Mouse (Mus musculus) intestine, postnatal 0 days (tissue): ENCODE measurements around the gene Fam161a. TPM values are rescaled to one million over a fixed set of nuclear protein-coding genes. Genes with fewer than 3 reads are reported as not detected.

ENCODE experiments used
- ATAC-seq: fragments of 200-750 bp; cut with Nextera tagmentation; 2 replicates; pipeline ENCODE4 v1.8.0; 2017; ENCODE audit warnings: mild to moderate bottlenecking, moderate TSS enrichment, moderate library complexity
- H3K27ac ChIP-seq: fragments of 300-500 bp; sonication (generic); 2 replicates; pipeline ENCODE4 v1.5.1; 2014; ENCODE audit warnings: mild to moderate bottlenecking, low read depth, low read length, moderate library complexity
- H3K27me3 ChIP-seq: fragments of 300-500 bp; sonication (generic); replicated peaks from 2 replicates; pipeline ENCODE4 v1.6.1; 2014; ENCODE audit warnings: low read length, mixed read lengths; ENCODE audit not compliant: control insufficient read depth, insufficient read depth
- H3K36me3 ChIP-seq: fragments of 300-500 bp; sonication (generic); 2 replicates; pipeline ENCODE4 v1.6.1; 2014; ENCODE audit warnings: mild to moderate bottlenecking, moderate library complexity; ENCODE audit not compliant: control insufficient read depth, insufficient read depth
- H3K4me1 ChIP-seq: fragments of 300-500 bp; sonication (generic); replicated peaks from 2 replicates; pipeline ENCODE4 v1.6.1; 2014; ENCODE audit warnings: antibody characterized with exemption, low read length, mixed read lengths; ENCODE audit not compliant: control insufficient read depth, insufficient read depth
- H3K4me2 ChIP-seq: fragments of 300-500 bp; sonication (generic); replicated peaks from 2 replicates; pipeline ENCODE4 v1.6.1; 2014; ENCODE audit warnings: low read depth, mild to moderate bottlenecking, moderate library complexity
- H3K4me3 ChIP-seq: fragments of 300-500 bp; sonication (generic); 2 replicates; pipeline ENCODE4 v1.5.1; 2014; ENCODE audit warnings: low read depth, low read length
- H3K9ac ChIP-seq: fragments of 300-500 bp; sonication (generic); 2 replicates; pipeline ENCODE4 v1.6.1; 2014; ENCODE audit warnings: mild to moderate bottlenecking, low read depth, low read length
- H3K9me3 ChIP-seq: fragments of 300-500 bp; sonication (generic); 2 replicates; pipeline ENCODE4 v1.6.1; 2016; ENCODE audit warnings: mixed run types; ENCODE audit not compliant: control insufficient read depth
- CTCF ChIP-seq: sonication (generic); IDR thresholded peaks from 2 replicates; pipeline ENCODE4 v1.5.1; 2016; ENCODE audit warnings: low read depth, mild to moderate bottlenecking, control low read depth, antibody characterized with exemption, moderate library complexity
- WGBS: fragments of 180-500 bp; shearing (Covaris S2); extraction: QIAGEN DNeasy Blood & Tissue Kit; methylation state at CpG from one replicate; pipeline ENCODE4 v1.1.7; 2014; 5-methylcytosine and 5-hydroxymethylcytosine counted together
- polyA plus RNA-seq: library from polyadenylated mRNA; unstranded; fragments of >200 nt; fragmentation: Nextera tagmentation; extraction: Ambion mirVana; gene quantifications from 2 replicates; pipeline ENCODE4 v1.2.1, GENCODE M21; 2015

The Fam161a gene
- polyA plus RNA-seq, 1 experiment from 2014 or later, result 1.9 TPM

- Histone ChIP-seq H3K9ac (no peak overlapping the region), H3K4me2 (no peak overlapping the region), H3K27ac (no peak overlapping the region), H3K4me3 (no peak overlapping the region), H3K9me3 (no peaks in the 10 kb centered on the region), H3K27me3 (no peaks in the 10 kb centered on the region), H3K4me1 (peaks cover 5% of the 10 kb centered on the region; the same call in 1 of the 2 replicates), H3K36me3 (peaks cover 18% of the 10 kb centered on the region; the same call in 1 of the 2 replicates)
- ATAC-seq, result no peak
- 68% methylated on average over 1 of the region's 1 CpGs for WGBS
- TF ChIP-seq CTCF, result no peak
Observed at GRCm38 (mm10) chr11:22979221-22979620, 28.1 kb upstream of the Fam161a start.

GRCm38 (mm10) chr11:22981041-22981440 lies 26.3 kb upstream of the Fam161a start:
- 32% methylated on average over 4 of the region's 4 CpGs for WGBS
- H3K9ac ChIP-seq, result peak overlapping the region; percentile 70

GRCm38 (mm10) chr11:22981543-22981950 lies 25.8 kb upstream of the Fam161a start:
- peak overlapping the region; percentile 89 for H3K27ac ChIP-seq
- TF ChIP-seq CTCF, result no peak
- H3K27me3 ChIP-seq, result no peaks in the 10 kb centered on the region
- ATAC-seq, result peak; percentile 59
- peaks cover 17% of the 10 kb centered on the region; the same call in 1 of the 2 replicates for H3K36me3 ChIP-seq
- under 1% methylated on average over 12 of the region's 12 CpGs for WGBS
- H3K4me3 ChIP-seq, result peak overlapping the region; percentile 56
- H3K4me2 ChIP-seq, result peak overlapping the region; percentile 65
- peaks cover 5% of the 10 kb centered on the region; the same call in 1 of the 2 replicates for H3K4me1 ChIP-seq
- H3K9me3 ChIP-seq, result no peaks in the 10 kb centered on the region
- H3K9ac ChIP-seq, result peak overlapping the region; percentile 70

More at GRCm38 (mm10) chr11:22981041-22981440, 26.3 kb upstream of the Fam161a start:
- Histone ChIP-seq H3K27ac (peak overlapping the region; percentile 89), H3K9me3 (no peaks in the 10 kb centered on the region), H3K4me3 (peak overlapping the region; percentile 56), H3K4me1 (peaks cover 5% of the 10 kb centered on the region; the same call in 1 of the 2 replicates), H3K4me2 (peak overlapping the region; percentile 65), H3K36me3 (peaks cover 18% of the 10 kb centered on the region; the same call in 1 of the 2 replicates), H3K27me3 (no peaks in the 10 kb centered on the region)
- ATAC-seq, result no peak
- TF ChIP-seq CTCF, result no peak

- TF ChIP-seq CTCF, result peak; percentile 77
- ATAC-seq, result peak; percentile 90
- Histone ChIP-seq H3K9me3 (no peaks in the 10 kb centered on the region), H3K27ac (peak within 1 kb of the TSS; percentile 89), H3K27me3 (no peaks in the 10 kb centered on the region), H3K4me3 (peak within 1 kb of the TSS; percentile 56), H3K36me3 (peaks cover 13% of the 10 kb centered on the region; the same call in 1 of the 2 replicates), H3K4me2 (peak within 1 kb of the TSS; percentile 65), H3K9ac (peak within 1 kb of the TSS; percentile 70), H3K4me1 (peaks cover 5% of the 10 kb centered on the region; the same call in 1 of the 2 replicates)
- 2% methylated on average over 40 of the region's 42 CpGs for WGBS
Observed at GRCm38 (mm10) chr11:22981984-22982757, 25.2 kb upstream of the Fam161a start, which contains the start of the genes Gm28048 and Commd1. TSS of gene Gm28048 (minus strand) at chr11:22982090. TSS of gene Commd1 (minus strand) at chr11:22982382.

GRCm38 (mm10) chr11:22982846-22983245 lies 24.5 kb upstream of the Fam161a start:
- WGBS, result 68% methylated on average over 6 of the region's 6 CpGs
- peak overlapping the region; percentile 65; the same call in 1 of the 2 replicates for H3K4me2 ChIP-seq

GRCm38 (mm10) chr11:22985510-22985909 lies 21.8 kb upstream of the Fam161a start:
- Histone ChIP-seq H3K4me1 (peaks cover 5% of the 10 kb centered on the region; the same call in 1 of the 2 replicates), H3K4me2 (no peak overlapping the region), H3K4me3 (no peak overlapping the region), H3K9ac (no peak overlapping the region), H3K27me3 (no peaks in the 10 kb centered on the region), H3K9me3 (no peaks in the 10 kb centered on the region), H3K36me3 (no peaks in the 10 kb centered on the region), H3K27ac (peak overlapping the region; percentile 70)
- ATAC-seq, result peak; percentile 22; the same call in 1 of the 2 replicates
- no peak for TF ChIP-seq CTCF
- 65% methylated on average over 3 of the region's 3 CpGs for WGBS

More at GRCm38 (mm10) chr11:22982846-22983245, 24.5 kb upstream of the Fam161a start:
- H3K4me1 ChIP-seq, result peaks cover 5% of the 10 kb centered on the region; the same call in 1 of the 2 replicates
- H3K9me3 ChIP-seq, result no peaks in the 10 kb centered on the region
- no peak overlapping the region for H3K9ac ChIP-seq
- no peak for TF ChIP-seq CTCF
- ATAC-seq, result no peak
- H3K27me3 ChIP-seq, result no peaks in the 10 kb centered on the region
- H3K27ac ChIP-seq, result peak overlapping the region; percentile 42; the same call in 1 of the 2 replicates
- no peak overlapping the region for H3K4me3 ChIP-seq
- H3K36me3 ChIP-seq, result peaks cover 6% of the 10 kb centered on the region; the same call in 1 of the 2 replicates
